Mouse (Mus musculus) left cerebral cortex, adult 6 months (tissue): ENCODE measurements around the gene Gm8104. TPM values are rescaled to one million over a fixed set of nuclear protein-coding genes. Genes with fewer than 3 reads are reported as not detected.

ENCODE experiments used
- long read RNA-seq, 2 experiments: library from polyadenylated mRNA; unstranded; transcript quantifications; one replicate each; pipeline ENCODE4 v2.0.0; 2019 to 2020
- polyA plus RNA-seq: library from polyadenylated mRNA; unstranded; fragments of <200 nt; fragmentation: Nextera tagmentation; gene quantifications from 2 replicates; pipeline ENCODE4 v1.2.3, GENCODE M21; 2021

The Gm8104 gene
- 0.11 and 0.29 TPM in 2 replicates for polyA plus RNA-seq
- long read RNA-seq, experiment 1, partial matches to known transcripts, result 0 of 1 reads
- long read RNA-seq, experiment 1, other reads (novel, unspliced or antisense), result 1 of 1 reads
- long read RNA-seq, experiment 2, result 0 reads

DNA sequence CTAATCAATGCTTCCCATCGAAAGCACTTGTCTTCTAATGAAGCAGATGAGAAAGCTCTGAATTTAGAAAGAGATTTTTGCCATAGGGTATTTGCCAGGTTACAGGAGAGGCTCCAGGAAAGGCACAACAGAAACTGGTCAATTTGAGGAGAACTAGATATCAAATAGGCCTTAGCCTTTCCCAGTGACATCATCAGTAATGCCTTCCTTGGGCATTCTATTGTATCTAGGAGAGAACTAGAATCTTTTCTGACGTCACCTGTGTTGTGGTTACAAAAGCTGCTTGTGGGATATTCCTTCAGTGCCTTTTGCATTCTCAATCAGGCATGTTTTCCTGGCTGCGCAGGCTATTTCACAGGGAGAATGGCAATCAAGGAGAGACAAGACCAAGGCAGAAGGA, at the start of gene Gm8104:
Gm8104 (plus strand) TSS at position 301 of the 400 bp plus-strand sequence.

DNA sequence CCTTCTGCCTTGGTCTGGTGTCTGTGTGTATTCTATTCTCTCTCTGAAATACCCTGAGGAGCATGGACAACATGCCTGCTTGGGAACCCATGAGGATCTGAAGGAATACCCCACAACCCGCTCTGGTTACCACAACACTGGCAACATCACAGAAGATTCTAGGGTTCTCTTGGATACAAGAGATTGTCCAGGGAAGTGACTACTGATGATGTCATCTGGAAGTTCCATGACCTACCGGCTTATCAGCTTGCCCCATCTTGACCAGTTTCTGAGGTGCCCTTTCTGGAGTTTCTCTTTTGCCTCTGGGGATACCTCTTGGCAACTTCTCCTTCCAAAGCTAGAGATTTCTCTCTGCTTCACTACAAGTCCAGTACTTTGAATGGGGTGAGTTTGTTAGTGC, 23.9 kb upstream of the Gm8104 start, which contains the start of gene Gm8094:
Gm8094 (minus strand) TSS at position 101 of the 400 bp plus-strand sequence.

Other genes starting within 250 kb of the Gm8104 start
- gene Gm21977, start 247.1 kb upstream of the Gm8104 start, polyA plus RNA-seq, result not detected in 2 replicates
- gene Gm8082, start 107.0 kb upstream of the Gm8104 start, polyA plus RNA-seq, result not detected in 2 replicates
- gene Gm10376, start 85.0 kb upstream of the Gm8104 start, polyA plus RNA-seq, result not detected in 2 replicates
- 0.08 TPM in 1 of 2 replicates, not detected in the other for gene Gm8094, start 24.0 kb upstream of the Gm8104 start, polyA plus RNA-seq
- not detected in 2 replicates for gene Gm7233, start 79.3 kb downstream of the Gm8104 start, polyA plus RNA-seq
- not detected in 2 replicates for gene Gm8122, start 134.7 kb downstream of the Gm8104 start, polyA plus RNA-seq
- gene Gm8126, start 158.0 kb downstream of the Gm8104 start, polyA plus RNA-seq, result not detected in 2 replicates
- gene Gm9732, start 174.4 kb downstream of the Gm8104 start, polyA plus RNA-seq, result 0.19 and 0.37 TPM in 2 replicates
- gene Gm8127, start 193.2 kb downstream of the Gm8104 start, polyA plus RNA-seq, result not detected in 2 replicates
- gene 1700001F09Rik, start 247.2 kb downstream of the Gm8104 start, polyA plus RNA-seq, result not detected in 2 replicates